Mouse (Mus musculus) hindbrain, postnatal 0 days (tissue): Measurements from ENCODE around the gene Tcp10b. TPM values are rescaled to one million over a fixed set of nuclear protein-coding genes. Genes with fewer than 3 reads are reported as not detected.

Experiments used
- polyA plus RNA-seq: library from polyadenylated mRNA; unstranded; fragments of >200 nt; fragmentation: Nextera tagmentation; extraction: Ambion mirVana; gene quantifications from 2 replicates; pipeline ENCODE4 v1.2.1, GENCODE M21; 2015
- total RNA-seq: library from RNA; depleted of rRNA; stranded (reverse); fragments of >200 nt; gene quantifications from 2 replicates; pipeline ENCODE4 v1.2.3, GENCODE M21; 2014; rRNA removed

Gene Tcp10b
- total and polyA plus RNA-seq, 2 experiments from 2014 or later = 0.31 TPM; not detected in 1

Other genes starting within 250 kb of the Tcp10b start
- 0.10 TPM in 1 of 2 replicates, not detected in the other for gene Mas1, start 193.0 kb upstream of the Tcp10b start, total RNA-seq
- 0.19 and 0.32 TPM in 2 replicates for gene Mas1, start 193.0 kb upstream of the Tcp10b start, polyA plus RNA-seq
- gene Mrgprh, start 185.1 kb upstream of the Tcp10b start, total RNA-seq = not detected in 2 replicates
- not detected in 2 replicates for gene Mrgprh, start 185.1 kb upstream of the Tcp10b start, polyA plus RNA-seq
- gene Pnldc1, start 150.9 kb upstream of the Tcp10b start, total RNA-seq = 0.94 and 2.4 TPM in 2 replicates
- 1.8 and 2.0 TPM in 2 replicates for gene Pnldc1, start 150.9 kb upstream of the Tcp10b start, polyA plus RNA-seq
- 310 and 510 TPM in 2 replicates for gene Tcp1, start 145.4 kb upstream of the Tcp10b start, total RNA-seq
- 350 TPM in 2 replicates for gene Tcp1, start 145.4 kb upstream of the Tcp10b start, polyA plus RNA-seq
- gene Mrpl18, start 144.8 kb upstream of the Tcp10b start, total RNA-seq = 34.1 and 46.9 TPM in 2 replicates
- gene Mrpl18, start 144.8 kb upstream of the Tcp10b start, polyA plus RNA-seq = 116 and 123 TPM in 2 replicates
- 0.36 and 0.94 TPM in 2 replicates for gene Acat3, start 120.5 kb upstream of the Tcp10b start, total RNA-seq
- gene Acat3, start 120.5 kb upstream of the Tcp10b start, polyA plus RNA-seq = 0.75 and 0.91 TPM in 2 replicates
- 155 and 161 TPM in 2 replicates for gene Acat2, start 100.4 kb upstream of the Tcp10b start, total RNA-seq
- 212 and 215 TPM in 2 replicates for gene Acat2, start 100.4 kb upstream of the Tcp10b start, polyA plus RNA-seq
- gene Wtap, start 66.9 kb upstream of the Tcp10b start, total RNA-seq = 48.9 and 54.2 TPM in 2 replicates
- gene Wtap, start 66.9 kb upstream of the Tcp10b start, polyA plus RNA-seq = 123 and 126 TPM in 2 replicates
- gene Sod2, start 54.3 kb upstream of the Tcp10b start, total RNA-seq = 229 and 295 TPM in 2 replicates
- 149 and 155 TPM in 2 replicates for gene Sod2, start 54.3 kb upstream of the Tcp10b start, polyA plus RNA-seq
- 0.73 TPM in 1 of 2 replicates, not detected in the other for gene Gpr31b, start 8.8 kb upstream of the Tcp10b start, total RNA-seq
- not detected in 2 replicates for gene Gpr31b, start 8.8 kb upstream of the Tcp10b start, polyA plus RNA-seq
- gene Unc93a, start 70.7 kb downstream of the Tcp10b start, total RNA-seq = not detected in 2 replicates
- 0.08 TPM in 1 of 2 replicates, not detected in the other for gene Unc93a, start 70.7 kb downstream of the Tcp10b start, polyA plus RNA-seq
- gene Smok2a, start 160.1 kb downstream of the Tcp10b start, total RNA-seq = not detected in 2 replicates
- not detected in 2 replicates for gene Smok2a, start 160.1 kb downstream of the Tcp10b start, polyA plus RNA-seq
- gene Smok2b, start 169.2 kb downstream of the Tcp10b start, total RNA-seq = not detected in 2 replicates
- not detected in 2 replicates for gene Smok2b, start 169.2 kb downstream of the Tcp10b start, polyA plus RNA-seq